ENCODE assay signal across 25 mouse cellular contexts in genomic region chr8:95644942-95645341, GRCm38 (mm10).
"Had no signal": no experiment of that assay in that cellular context is flagged by ENCODE, and none has a peak within 500 bp of the region (broad histone marks: within the 10 kb centered on the region; RNA-seq: fewer than 3 reads in every experiment).

No protein-coding gene starts in this region.

- DNase-seq: forebrain, postnatal 0 days; gastrocnemius, postnatal 14 days; gastrocnemius, postnatal 36 days; heart, adult 11 months; heart, adult 2 months; heart, postnatal 14 days; heart, postnatal 36 days; kidney, adult 11 months; kidney, adult 2 months; kidney, adult 9 months; kidney, postnatal 14 days; kidney, postnatal 36 days; layer of hippocampus, adult 9-11 months; layer of hippocampus, postnatal 36 days; left cerebral cortex, postnatal 4 days had no signal

- H3K9ac ChIP-seq: forebrain, postnatal 0 days; heart, embryonic 13.5 days; heart, embryonic 15.5 days; hindbrain, embryonic 13.5 days; hindbrain, embryonic 15.5 days; kidney, embryonic 15.5 days; limb, embryonic 13.5 days had no signal

- H3K4me2 ChIP-seq: heart, embryonic 11.5 days; heart, embryonic 13.5 days; heart, embryonic 15.5 days; hindbrain, embryonic 13.5 days; hindbrain, embryonic 15.5 days; kidney, embryonic 15.5 days; limb, embryonic 13.5 days had no signal

- H3K4me1 ChIP-seq: hindbrain, embryonic 13.5 days; hindbrain, embryonic 15.5 days; kidney, embryonic 15.5 days; limb, embryonic 13.5 days had no signal

- H3K36me3 ChIP-seq: hindbrain, embryonic 15.5 days had no signal

- ATAC-seq: forebrain, postnatal 0 days; hindbrain, postnatal 0 days; intestine, embryonic 16.5 days had no signal

- H3K27me3 ChIP-seq: heart, embryonic 13.5 days; heart, embryonic 15.5 days; hindbrain, embryonic 13.5 days; hindbrain, embryonic 15.5 days had no signal

- H3K9me3 ChIP-seq: heart, embryonic 13.5 days; heart, embryonic 15.5 days; hindbrain, embryonic 13.5 days; hindbrain, embryonic 15.5 days; kidney, embryonic 15.5 days; limb, embryonic 13.5 days had no signal

- H3K27ac ChIP-seq: heart, adult 2 months; heart, embryonic 13.5 days; heart, embryonic 15.5 days; hindbrain, embryonic 13.5 days; hindbrain, embryonic 15.5 days; hindbrain, postnatal 0 days; kidney, embryonic 15.5 days; kidney, postnatal 0 days; limb, embryonic 13.5 days had no signal

- H3K4me3 ChIP-seq: heart, adult 2 months; heart, embryonic 13.5 days; heart, embryonic 15.5 days; hindbrain, embryonic 13.5 days; hindbrain, embryonic 15.5 days; kidney, embryonic 15.5 days; limb, embryonic 13.5 days had no signal
